Mouse (Mus musculus) adrenal gland, adult (tissue): Measurements from ENCODE around the gene Vmn1r79.
A peak's percentile ranks its signal among the peaks of the same experiment; 100 is the strongest.
"Not testable (repeated sequence)": the region's sequence is repeated elsewhere in the genome, so short reads cannot be mapped to it uniquely, and the experiment has no call there.

Experiments used
- DNase-seq, 2 experiments: peaks; one replicate each; pipeline ENCODE4 v3.0.0; 2022 to 2023; ENCODE audit warnings: low spot score in 1 of 2; ENCODE audit not compliant: inconsistent age in 2 of 2

Vmn1r79 gene

GRCm38 (mm10) chr7:12170979-12171378 lies at the start of gene Vmn1r79:
Gene Vmn1r79, plus strand, starts transcription at chr7:12171279.
- not testable (repeated sequence) for DNase-seq

- DNase-seq = no peak
Observed at GRCm38 (mm10) chr7:12149957-12150356, 21.1 kb upstream of the Vmn1r79 start, which contains the start of gene Vmn1r78. Gene Vmn1r78, plus strand, starts transcription at chr7:12150257.

DNA sequence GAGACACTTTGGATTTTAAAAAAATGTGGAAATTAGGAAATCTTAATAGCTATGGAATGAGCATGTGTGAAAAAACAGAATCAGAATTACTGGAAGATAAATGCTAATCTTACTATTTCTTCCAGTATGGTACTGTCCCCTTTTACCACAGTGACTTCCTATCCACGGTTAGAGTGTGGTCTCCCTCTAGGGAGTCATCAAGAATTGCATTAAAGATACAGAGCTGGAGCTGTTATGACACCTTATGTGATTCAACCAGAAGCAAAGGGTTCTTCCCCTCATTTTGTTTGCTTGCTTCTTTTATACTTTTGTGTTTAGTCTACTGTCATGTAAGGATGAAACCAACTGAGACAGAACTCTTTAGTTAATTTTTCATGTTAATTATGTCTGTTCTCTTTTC lies 14.6 kb upstream of the Vmn1r79 start:
- not testable (repeated sequence) for DNase-seq

DNA sequence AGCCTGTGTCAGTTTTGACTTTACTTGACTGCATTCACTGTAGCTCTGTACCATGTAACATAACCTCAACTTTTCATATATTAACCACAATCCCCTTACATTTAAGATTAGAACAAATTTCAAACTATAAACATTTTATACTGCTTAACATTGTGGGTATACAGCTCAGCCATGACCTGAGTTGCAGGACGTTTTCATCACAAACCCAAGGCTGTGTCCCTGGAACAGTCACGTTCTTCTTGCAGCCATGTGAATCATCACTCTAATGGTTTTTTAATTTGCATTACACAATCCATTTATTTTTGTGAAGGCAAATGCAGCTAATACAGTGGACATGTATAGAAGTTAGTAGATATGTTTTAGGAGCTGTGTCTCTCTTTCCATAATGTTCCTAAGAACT lies 1.8 kb downstream of the Vmn1r79 start:
- DNase-seq = peak; percentile 12 to 79

GRCm38 (mm10) chr7:12188986-12189385 lies 17.9 kb downstream of the Vmn1r79 start, which contains the start of gene Vmn1r80:
Gene Vmn1r80, plus strand, starts transcription at chr7:12189286.
- no peak for DNase-seq

GRCm38 (mm10) chr7:12204141-12204540 lies 33.1 kb downstream of the Vmn1r79 start:
- no peak for DNase-seq
